In the genomic region with DNA sequence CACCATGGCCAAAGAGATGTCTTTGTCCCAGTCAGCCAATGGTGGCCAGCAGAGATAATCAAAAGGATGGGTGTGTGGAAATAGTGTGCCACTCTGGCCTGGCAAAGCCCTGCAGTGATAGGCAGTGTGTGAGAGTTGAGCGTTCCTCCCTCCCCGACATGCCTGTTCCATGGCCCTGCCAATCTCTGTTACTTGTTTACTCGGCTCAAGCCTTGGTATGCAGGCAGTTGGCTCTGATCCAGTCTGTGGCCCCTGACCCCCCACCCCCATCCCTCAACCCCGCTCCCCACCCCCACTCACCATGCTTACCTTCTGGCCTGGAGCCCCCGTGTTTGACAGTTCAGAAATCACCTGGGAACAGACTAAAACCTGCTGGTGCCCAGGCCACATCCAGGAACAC, we compare ENCODE assay signal across 12 mouse cellular contexts.
DNase-seq lines count a peak whose midpoint lies in the region; ATAC-seq and TF ChIP-seq lines count a peak whose summit lies in the region.
"Had no signal": no experiment of that assay in that cellular context is flagged by ENCODE, and none has a peak within 500 bp of the region (broad histone marks: within the 10 kb centered on the region; RNA-seq: fewer than 3 reads in every experiment).

No protein-coding gene starts in this region.

- no peak for TF ChIP-seq CTCF in intestine, postnatal 0 days (IDR thresholded peaks at IDR 0.05; ENCODE audit: low read depth)

- no peaks in the 10 kb centered on the region for H3K36me3 ChIP-seq in intestine, embryonic 14.5 days (ENCODE audit: control insufficient read depth, insufficient read depth, low read length)
- no peaks in the 10 kb centered on the region for H3K36me3 ChIP-seq in intestine, postnatal 0 days (ENCODE audit: control insufficient read depth, insufficient read depth)
- H3K36me3 ChIP-seq: limb, embryonic 15.5 days had no signal

- H3K4me2 ChIP-seq in intestine, embryonic 14.5 days (ENCODE audit: low read length), result no peak overlapping the region
- H3K4me2 ChIP-seq in intestine, postnatal 0 days (replicated peaks; ENCODE audit: low read depth), result no peak overlapping the region
- H3K4me2 ChIP-seq: limb, embryonic 15.5 days had no signal

- 45% methylated on average over 5 of the region's 5 CpGs for WGBS in intestine, embryonic 14.5 days
- WGBS in intestine, postnatal 0 days, result 57% methylated on average over 5 of the region's 5 CpGs

- no peak for DNase-seq in intestine, embryonic 14.5 days (ENCODE audit: low spot score)
- peak; percentile 45 to 61 for DNase-seq in urinary bladder, postnatal 36 days (ENCODE audit: low spot score in 2 of 2)
- no peak for DNase-seq in urinary bladder, postnatal 10 days (ENCODE audit: low spot score)
- DNase-seq in kidney, postnatal 14 days, result peak; percentile 53
- DNase-seq in heart, adult 9 months (ENCODE audit: low spot score in 2 of 2), result no peak
- no peak for DNase-seq in testis, postnatal 14 days (ENCODE audit: low spot score)
- DNase-seq: cerebellum, adult 2 months; gastrocnemius, postnatal 10 days; thymus, postnatal 36 days had no signal

- ATAC-seq in intestine, embryonic 14.5 days (replicated peaks; ENCODE audit: low FRiP score, low TSS enrichment, low read depth), result no peak
- no peak for ATAC-seq in intestine, postnatal 0 days
- no peak for ATAC-seq in inflammation-experienced regulatory T-cells, adult 6 months

- no peaks in the 10 kb centered on the region for H3K9me3 ChIP-seq in intestine, embryonic 14.5 days (ENCODE audit: control insufficient read depth, low read length)
- no peaks in the 10 kb centered on the region for H3K9me3 ChIP-seq in intestine, postnatal 0 days (ENCODE audit: control insufficient read depth)
- H3K9me3 ChIP-seq: limb, embryonic 15.5 days had no signal

- no peaks in the 10 kb centered on the region for H3K27me3 ChIP-seq in intestine, embryonic 14.5 days (replicated peaks; ENCODE audit: control insufficient read depth, insufficient read depth, low read length)
- H3K27me3 ChIP-seq in intestine, postnatal 0 days (replicated peaks; ENCODE audit: control insufficient read depth, insufficient read depth, low read length), result no peaks in the 10 kb centered on the region
- H3K27me3 ChIP-seq: limb, embryonic 15.5 days had no signal

- 0 out of 2 replicates have a peak overlapping the region, but pooled peaks have one; percentile 2 for H3K27ac ChIP-seq in intestine, embryonic 14.5 days (ENCODE audit: low read depth)
- H3K27ac ChIP-seq in intestine, postnatal 0 days (ENCODE audit: low read depth, low read length), result no peak overlapping the region

- H3K4me1 ChIP-seq in intestine, embryonic 14.5 days (replicated peaks; ENCODE audit: control insufficient read depth, insufficient read depth, low read length), result peaks cover 54% of the 10 kb centered on the region
- H3K4me1 ChIP-seq in intestine, postnatal 0 days (replicated peaks; ENCODE audit: control insufficient read depth, insufficient read depth, low read length), result peaks cover 16% of the 10 kb centered on the region

- H3K4me3 ChIP-seq in intestine, embryonic 14.5 days (ENCODE audit: low read depth, low read length), result no peak overlapping the region
- H3K4me3 ChIP-seq in intestine, postnatal 0 days (ENCODE audit: low read depth, low read length), result no peak overlapping the region
- H3K4me3 ChIP-seq: limb, embryonic 15.5 days had no signal

- no peak overlapping the region for H3K9ac ChIP-seq in intestine, embryonic 14.5 days (ENCODE audit: low read length)
- no peak overlapping the region for H3K9ac ChIP-seq in intestine, postnatal 0 days (ENCODE audit: low read depth, low read length)
- H3K9ac ChIP-seq: limb, embryonic 15.5 days had no signal

Comparison
In these comparisons a context has a peak if more than half of its experiments do, and no peak if none do; other contexts are left out.
1. DNase-seq: peak in urinary bladder, postnatal 36 days (2 of 2) and kidney, postnatal 14 days (single experiment); none in intestine, embryonic 14.5 days (single experiment), urinary bladder, postnatal 10 days (single experiment), heart, adult 9 months (0 of 2) and testis, postnatal 14 days (single experiment).